Mouse (Mus musculus): ENCODE data around the gene Trim71. TPM values are rescaled to one million over a fixed set of nuclear protein-coding genes. Genes with fewer than 3 reads are reported as not detected.

Trim71 gene
- polyA plus RNA-seq (2015; fragmentation: Nextera tagmentation; extraction: Ambion mirVana), result 0.86 TPM in 2 replicates

DNA sequence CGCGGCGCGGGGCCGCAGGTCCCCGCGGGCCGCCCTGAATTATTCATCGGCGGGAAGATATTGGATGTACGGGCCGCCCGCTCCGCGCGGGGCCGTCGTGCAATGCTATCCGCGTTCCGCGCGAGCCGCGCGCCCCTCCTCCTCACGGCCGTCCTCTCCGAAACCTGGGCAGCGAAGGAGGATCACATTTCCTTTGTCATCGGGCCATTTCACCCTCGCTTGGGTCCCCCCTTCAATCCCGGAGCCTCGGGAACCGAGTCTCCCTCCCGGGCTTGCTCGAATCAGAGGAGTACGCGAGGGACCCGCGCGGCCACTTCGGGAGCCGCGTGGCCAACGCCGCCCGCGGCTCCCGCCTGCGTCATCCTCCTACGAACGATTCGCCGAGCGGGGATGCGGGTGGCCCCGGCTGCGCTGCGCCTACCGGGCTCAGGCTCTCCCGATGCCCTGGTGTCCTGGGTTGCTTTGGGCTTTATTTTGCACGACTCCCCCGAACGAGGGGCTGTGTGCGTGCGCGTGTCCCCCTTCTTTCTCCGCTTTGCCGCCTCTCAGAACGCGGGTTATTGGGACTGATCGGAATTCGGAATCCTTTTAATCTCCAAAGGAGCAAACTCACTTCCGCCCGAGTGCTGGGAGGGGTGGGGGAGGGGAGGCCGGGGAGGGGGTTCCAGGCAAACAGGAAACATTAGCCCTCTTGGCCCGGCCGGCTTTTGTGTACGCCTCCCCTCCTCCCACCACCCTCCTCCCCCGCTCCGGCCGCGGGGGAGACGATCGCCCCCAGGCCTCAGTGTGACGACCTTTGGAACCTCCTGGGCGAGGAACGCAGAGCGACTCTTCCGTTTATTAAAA lies at the start of gene Trim71:
TSS of gene Trim71 (minus strand) at position 609 of the 846 bp plus-strand sequence.
- Histone ChIP-seq H3K9ac (peak within 1 kb of the TSS; percentile 39; the same call in 1 of the 2 replicates), H3K4me2 (peak within 1 kb of the TSS; percentile 59), H3K36me3 (replicated peaks) (no peaks in the 10 kb centered on the region), H3K9me3 (replicated peaks) (no peaks in the 10 kb centered on the region), H3K27ac (replicated peaks) (peak within 1 kb of the TSS; percentile 71), H3K4me3 (replicated peaks) (peak within 1 kb of the TSS; percentile 55), H3K27me3 (peaks cover 73% of the 10 kb centered on the region), H3K4me1 (replicated peaks) (peaks cover 4% of the 10 kb centered on the region; the same call in 1 of the 2 replicates)
- ATAC-seq (ENCODE audit: insufficient read depth), result 0 out of 2 replicates have a peak, but pooled peaks have one; percentile 23
- under 1% methylated on average over 89 of the region's 91 CpGs for WGBS (ENCODE audit: insufficient replicate concordance)

DNA sequence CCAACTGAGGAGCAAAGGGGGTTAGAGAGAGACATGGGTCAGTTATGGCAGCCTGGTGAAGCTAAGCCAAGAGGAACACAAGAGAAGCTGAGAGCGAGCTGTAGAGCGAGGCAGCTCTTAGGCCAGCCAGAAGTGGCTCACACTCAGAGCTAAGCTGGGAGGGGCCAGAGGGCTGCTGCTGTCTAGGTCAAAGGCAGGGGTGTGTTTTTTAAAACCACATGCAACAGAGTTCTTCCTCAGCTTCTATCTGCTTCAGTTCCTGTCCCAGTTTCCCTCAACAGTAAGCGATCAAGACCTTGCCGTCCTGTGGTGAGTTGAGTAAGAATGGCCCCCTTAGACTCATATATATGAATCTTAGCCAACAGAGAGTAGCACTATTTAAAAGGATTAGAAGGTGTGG lies 48.9 kb upstream of the Trim71 start:
- Histone ChIP-seq H3K9me3 (replicated peaks) (no peaks in the 10 kb centered on the region), H3K4me1 (replicated peaks) (0 out of 2 replicates have a peak, but pooled peaks cover 4% of the 10 kb centered on the region), H3K36me3 (replicated peaks) (peaks cover 79% of the 10 kb centered on the region), H3K4me3 (replicated peaks) (no peak overlapping the region), H3K9ac (no peak overlapping the region), H3K27me3 (no peaks in the 10 kb centered on the region), H3K27ac (replicated peaks) (no peak overlapping the region), H3K4me2 (no peak overlapping the region)
- ATAC-seq (ENCODE audit: insufficient read depth), result no peak
- 72% methylated on average over 4 of the region's 4 CpGs for WGBS (ENCODE audit: insufficient replicate concordance)

DNA sequence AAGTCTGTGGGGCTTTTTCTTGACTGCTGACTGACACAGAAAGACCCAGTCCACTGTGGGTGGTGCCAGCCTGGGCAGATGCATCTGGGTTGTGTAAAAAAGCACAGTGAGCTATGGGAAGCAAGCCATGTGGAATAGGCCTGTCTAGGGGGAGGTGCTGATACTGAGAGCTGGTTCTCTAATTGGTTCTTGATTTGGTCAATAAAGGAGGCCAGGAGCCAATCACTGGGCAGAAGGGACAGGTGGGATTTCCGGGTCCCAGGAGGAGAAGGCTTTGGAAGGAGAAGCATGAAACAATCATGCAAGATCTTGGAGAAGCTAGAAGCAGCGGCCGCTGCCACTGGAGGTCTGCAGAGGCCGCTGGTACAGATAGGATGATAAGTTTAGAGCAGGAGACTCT lies 48.4 kb upstream of the Trim71 start:
- H3K27me3 ChIP-seq, result no peaks in the 10 kb centered on the region
- no peak overlapping the region for H3K4me3 ChIP-seq (replicated peaks)
- 74% methylated on average over 4 of the region's 4 CpGs for WGBS (ENCODE audit: insufficient replicate concordance)
- peaks cover 79% of the 10 kb centered on the region for H3K36me3 ChIP-seq (replicated peaks)
- H3K27ac ChIP-seq (replicated peaks), result no peak overlapping the region
- H3K9ac ChIP-seq, result no peak overlapping the region
- H3K4me1 ChIP-seq (replicated peaks), result 0 out of 2 replicates have a peak, but pooled peaks cover 4% of the 10 kb centered on the region
- ATAC-seq (ENCODE audit: insufficient read depth), result no peak
- H3K9me3 ChIP-seq (replicated peaks), result no peaks in the 10 kb centered on the region
- H3K4me2 ChIP-seq, result no peak overlapping the region

DNA sequence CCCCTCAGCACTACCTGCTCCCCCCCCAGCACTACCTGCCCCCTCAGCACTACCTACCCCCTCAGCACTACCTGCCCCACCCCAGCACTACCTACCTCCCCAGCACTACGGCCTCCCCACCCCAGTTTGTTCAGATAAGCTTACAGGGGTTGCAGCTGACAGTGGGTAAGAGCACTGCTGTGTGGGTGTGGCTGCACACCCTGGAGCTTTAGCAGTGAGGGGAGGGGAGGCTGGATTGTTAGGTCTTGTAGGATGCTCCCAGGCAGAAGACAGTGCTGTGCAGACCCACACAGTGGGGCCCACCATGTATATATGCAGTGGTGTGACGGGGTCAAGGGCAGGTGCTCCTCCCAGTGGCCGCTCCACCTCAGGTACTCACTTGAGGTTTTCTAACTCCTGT lies 46.1 kb upstream of the Trim71 start:
- Histone ChIP-seq H3K4me2 (no peak overlapping the region), H3K9ac (no peak overlapping the region), H3K4me3 (replicated peaks) (no peak overlapping the region), H3K27ac (replicated peaks) (no peak overlapping the region), H3K36me3 (replicated peaks) (peaks cover 81% of the 10 kb centered on the region), H3K9me3 (replicated peaks) (no peaks in the 10 kb centered on the region), H3K4me1 (replicated peaks) (0 out of 2 replicates have a peak, but pooled peaks cover 4% of the 10 kb centered on the region), H3K27me3 (no peaks in the 10 kb centered on the region)
- 59% methylated on average over 3 of the region's 3 CpGs for WGBS (ENCODE audit: insufficient replicate concordance)
- ATAC-seq (ENCODE audit: insufficient read depth), result no peak

DNA sequence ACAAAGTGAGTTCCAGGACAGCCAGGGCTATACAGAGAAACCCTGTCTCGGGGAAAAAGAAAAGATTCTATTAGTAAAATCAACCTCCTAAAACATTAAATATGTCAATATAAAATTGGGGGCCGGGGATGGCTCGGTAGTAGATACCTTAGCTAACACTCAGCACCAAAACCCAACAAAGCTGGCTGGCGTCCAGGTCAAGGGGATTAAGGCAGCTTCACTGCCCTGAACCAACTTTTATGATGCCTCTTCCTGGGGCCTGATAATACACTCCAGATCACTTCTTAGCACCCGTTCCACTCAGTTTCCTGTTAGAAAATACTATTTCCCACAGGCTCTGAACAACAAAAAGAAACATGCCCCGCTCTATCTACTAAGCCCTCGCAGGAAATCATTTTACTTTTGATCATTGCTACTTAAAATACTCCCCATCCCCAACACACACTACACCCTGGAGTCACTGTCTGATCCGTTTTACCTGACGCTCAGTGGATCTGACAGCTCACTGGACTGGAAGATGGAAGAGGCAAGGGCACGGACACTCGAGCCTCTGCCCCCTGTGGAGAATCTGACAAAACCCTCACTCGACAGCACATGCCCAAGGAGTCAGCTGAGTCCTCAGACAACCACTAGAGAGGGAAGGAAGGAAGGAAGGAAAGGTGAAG lies 39.8 kb upstream of the Trim71 start:
- no peaks in the 10 kb centered on the region for H3K9me3 ChIP-seq (replicated peaks)
- no peak overlapping the region for H3K27ac ChIP-seq (replicated peaks)
- no peak for ATAC-seq (ENCODE audit: insufficient read depth)
- 70% methylated on average over 12 of the region's 12 CpGs for WGBS (ENCODE audit: insufficient replicate concordance)
- no peaks in the 10 kb centered on the region for H3K4me1 ChIP-seq (replicated peaks)
- no peak overlapping the region for H3K4me3 ChIP-seq (replicated peaks)
- H3K9ac ChIP-seq, result no peak overlapping the region
- H3K4me2 ChIP-seq, result no peak overlapping the region
- H3K36me3 ChIP-seq (replicated peaks), result peaks cover 55% of the 10 kb centered on the region
- no peaks in the 10 kb centered on the region for H3K27me3 ChIP-seq

DNA sequence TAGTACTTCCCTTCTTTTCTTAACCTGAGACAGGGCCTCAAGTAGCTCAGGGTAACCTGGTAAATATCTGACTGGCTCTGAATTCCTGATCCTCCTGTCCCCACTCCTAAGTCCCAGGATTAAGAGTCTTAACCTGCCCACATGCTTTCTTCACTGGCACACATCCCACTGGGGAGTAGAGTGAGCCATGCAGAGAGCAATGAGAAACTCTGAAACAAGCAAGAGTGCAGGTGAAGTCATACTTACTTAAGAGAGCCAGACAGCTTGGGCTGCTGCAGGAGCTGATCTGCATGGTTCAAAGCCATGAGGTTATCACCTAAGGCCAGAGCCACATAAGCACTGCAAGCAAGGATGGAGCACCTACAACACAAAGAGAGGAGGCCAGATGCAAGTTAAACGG lies 36.9 kb upstream of the Trim71 start:
- peaks cover 62% of the 10 kb centered on the region for H3K36me3 ChIP-seq (replicated peaks)
- 54% methylated on average over 1 of the region's 1 CpGs for WGBS (ENCODE audit: insufficient replicate concordance)

DNA sequence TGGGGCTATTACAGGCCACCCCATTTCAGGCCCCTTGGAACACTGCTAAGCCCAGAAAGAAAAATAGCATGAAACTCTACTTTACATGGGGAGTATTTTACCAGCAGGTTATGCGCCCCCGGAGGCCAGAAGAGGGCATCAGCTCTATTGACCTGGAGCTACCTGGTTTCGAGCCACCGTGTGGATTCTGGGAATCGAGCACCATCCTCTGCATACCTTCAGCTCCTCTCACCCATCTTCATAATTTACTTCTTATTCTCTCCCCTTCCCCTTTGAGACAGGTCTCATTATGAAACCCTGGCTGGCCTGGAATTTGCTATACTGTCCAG lies 20.8 kb upstream of the Trim71 start:
- peak; percentile 41 for ATAC-seq (ENCODE audit: insufficient read depth)
- Histone ChIP-seq H3K4me3 (replicated peaks) (no peak overlapping the region), H3K4me1 (replicated peaks) (peaks cover 15% of the 10 kb centered on the region), H3K27me3 (no peaks in the 10 kb centered on the region), H3K27ac (replicated peaks) (peak overlapping the region; percentile 55), H3K36me3 (replicated peaks) (peaks cover 35% of the 10 kb centered on the region), H3K4me2 (peak overlapping the region; percentile 71), H3K9me3 (replicated peaks) (no peaks in the 10 kb centered on the region), H3K9ac (no peak overlapping the region)
- 58% methylated on average over 5 of the region's 5 CpGs for WGBS (ENCODE audit: insufficient replicate concordance)

More for the DNA sequence above, 36.9 kb upstream of the Trim71 start:
- ATAC-seq (ENCODE audit: insufficient read depth), result no peak
- no peaks in the 10 kb centered on the region for H3K9me3 ChIP-seq (replicated peaks)
- H3K27ac ChIP-seq (replicated peaks), result no peak overlapping the region
- no peaks in the 10 kb centered on the region for H3K27me3 ChIP-seq
- H3K9ac ChIP-seq, result no peak overlapping the region
- no peaks in the 10 kb centered on the region for H3K4me1 ChIP-seq (replicated peaks)
- no peak overlapping the region for H3K4me2 ChIP-seq
- no peak overlapping the region for H3K4me3 ChIP-seq (replicated peaks)

DNA sequence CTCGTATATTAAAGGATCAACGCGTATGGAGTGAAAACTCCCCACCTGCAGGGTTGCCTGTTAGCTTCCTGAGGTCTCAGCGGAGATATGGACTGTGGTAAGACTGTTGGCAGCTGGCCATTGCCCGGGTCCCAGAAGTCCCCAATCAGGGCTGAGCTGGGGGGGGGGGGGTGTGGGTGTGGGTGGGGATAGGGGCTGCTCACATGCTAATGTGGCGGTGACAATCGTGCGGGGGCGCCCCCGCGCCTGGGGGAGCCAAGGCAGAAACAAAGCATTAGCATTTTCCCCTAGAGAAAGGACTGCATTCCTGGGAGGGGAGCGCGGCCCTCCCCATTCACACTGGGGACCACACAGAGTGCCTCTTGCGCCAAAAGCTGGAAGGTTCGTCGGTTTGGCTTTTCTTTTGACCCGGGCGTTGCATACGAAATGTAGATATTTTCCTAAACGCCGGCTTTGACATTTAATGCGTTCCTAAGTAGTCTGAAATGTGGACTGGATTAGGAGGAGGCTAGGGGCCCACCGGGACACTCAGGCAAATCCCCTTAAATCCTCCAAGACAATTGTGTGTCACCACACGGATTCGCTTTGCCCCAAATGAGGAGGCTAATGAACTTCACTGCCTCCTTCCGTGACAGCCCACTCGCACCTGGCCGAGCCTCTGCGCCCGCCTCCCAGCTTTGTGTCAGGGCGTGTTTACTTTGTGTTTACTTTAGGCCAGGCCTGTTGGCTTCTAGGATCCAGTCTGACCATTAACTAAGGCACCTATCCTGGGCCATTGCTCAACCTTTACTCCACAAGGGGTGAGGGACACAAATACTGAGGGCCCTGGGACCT lies 20.2 kb upstream of the Trim71 start:
- peaks cover 15% of the 10 kb centered on the region for H3K4me1 ChIP-seq (replicated peaks)
- 23% methylated on average over 31 of the region's 31 CpGs for WGBS (ENCODE audit: insufficient replicate concordance)
- peak; percentile 79 for ATAC-seq (ENCODE audit: insufficient read depth)
- H3K4me2 ChIP-seq, result peak overlapping the region; percentile 71
- H3K36me3 ChIP-seq (replicated peaks), result peaks cover 29% of the 10 kb centered on the region
- peak overlapping the region; percentile 46 for H3K4me3 ChIP-seq (replicated peaks)
- no peaks in the 10 kb centered on the region for H3K27me3 ChIP-seq
- H3K27ac ChIP-seq (replicated peaks), result peak overlapping the region; percentile 74
- H3K9me3 ChIP-seq (replicated peaks), result no peaks in the 10 kb centered on the region
- H3K9ac ChIP-seq, result no peak overlapping the region

DNA sequence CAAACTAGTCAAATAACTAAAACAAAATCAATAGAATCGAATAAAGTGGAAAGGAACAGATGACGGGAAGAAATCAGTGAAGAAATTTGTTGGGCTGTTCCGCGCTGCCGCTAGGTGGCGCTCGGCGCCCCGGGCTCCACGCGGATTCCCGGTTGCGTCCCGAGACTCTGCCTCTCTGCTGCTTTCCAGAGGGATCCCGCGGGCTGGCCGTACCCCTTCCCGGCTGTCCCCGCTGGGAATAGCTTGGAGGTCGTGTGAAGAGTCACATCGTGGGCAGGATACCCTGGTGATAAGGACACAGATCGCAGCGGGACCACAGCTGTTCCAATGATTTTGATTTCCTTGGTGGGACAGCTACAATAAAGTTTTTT lies 19.6 kb upstream of the Trim71 start:
- Histone ChIP-seq H3K4me1 (replicated peaks) (peaks cover 17% of the 10 kb centered on the region), H3K9ac (no peak overlapping the region), H3K4me3 (replicated peaks) (peak overlapping the region; percentile 46), H3K36me3 (replicated peaks) (peaks cover 23% of the 10 kb centered on the region; the same call in 1 of the 2 replicates), H3K27ac (replicated peaks) (peak overlapping the region; percentile 74), H3K4me2 (peak overlapping the region; percentile 71), H3K27me3 (no peaks in the 10 kb centered on the region), H3K9me3 (replicated peaks) (no peaks in the 10 kb centered on the region)
- ATAC-seq (ENCODE audit: insufficient read depth), result no peak
- under 1% methylated on average over 23 of the region's 23 CpGs for WGBS (ENCODE audit: insufficient replicate concordance)

DNA sequence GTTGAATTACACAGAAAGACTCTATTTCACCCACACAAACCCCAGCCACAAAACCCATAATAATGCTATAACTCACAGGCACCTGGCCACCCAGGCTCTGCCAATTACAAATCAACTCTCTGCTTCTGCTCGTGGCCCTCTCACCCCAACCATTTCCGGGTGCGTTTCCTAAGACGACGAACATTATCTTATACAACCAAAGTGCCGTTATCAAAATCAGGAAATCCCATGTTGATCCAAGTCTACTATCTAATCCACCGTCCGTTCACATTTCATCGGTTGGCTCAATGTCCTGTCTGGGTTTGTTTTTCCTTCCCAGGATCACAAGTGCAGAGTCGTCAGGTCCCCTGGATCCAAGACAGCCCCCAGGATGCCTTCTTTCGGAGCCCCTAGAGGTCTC lies 14.5 kb upstream of the Trim71 start:
- Histone ChIP-seq H3K4me2 (no peak overlapping the region), H3K9ac (no peak overlapping the region), H3K4me3 (replicated peaks) (no peak overlapping the region), H3K27me3 (no peaks in the 10 kb centered on the region), H3K27ac (replicated peaks) (no peak overlapping the region), H3K9me3 (replicated peaks) (no peaks in the 10 kb centered on the region), H3K36me3 (replicated peaks) (no peaks in the 10 kb centered on the region), H3K4me1 (replicated peaks) (peaks cover 13% of the 10 kb centered on the region)
- 11% methylated on average over 11 of the region's 11 CpGs for WGBS (ENCODE audit: insufficient replicate concordance)
- ATAC-seq (ENCODE audit: insufficient read depth), result 0 out of 2 replicates have a peak, but pooled peaks have one; percentile 31

DNA sequence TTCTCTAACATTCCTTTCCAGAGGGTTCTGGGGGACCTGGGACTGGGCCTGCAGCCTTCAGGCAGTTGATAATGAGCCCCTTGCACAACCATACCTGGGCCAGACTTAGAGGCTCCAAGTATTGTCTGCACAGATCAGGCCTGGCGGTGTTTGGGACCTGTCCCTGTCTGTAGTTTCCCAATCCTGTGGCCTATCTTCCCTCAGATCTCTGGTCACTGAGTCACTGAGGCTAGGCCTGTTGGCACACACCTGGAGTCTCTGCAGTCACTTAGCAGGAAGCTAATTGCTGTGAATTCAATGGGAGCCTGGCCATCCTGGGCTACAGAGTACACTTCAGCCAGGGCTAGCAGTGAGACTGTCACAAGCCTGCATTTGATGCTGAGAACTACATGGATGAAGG lies 11.8 kb upstream of the Trim71 start:
- H3K4me3 ChIP-seq (replicated peaks), result no peak overlapping the region
- no peak overlapping the region for H3K27ac ChIP-seq (replicated peaks)
- H3K9ac ChIP-seq, result no peak overlapping the region
- ATAC-seq (ENCODE audit: insufficient read depth), result no peak
- H3K4me1 ChIP-seq (replicated peaks), result peaks cover 8% of the 10 kb centered on the region
- WGBS (ENCODE audit: insufficient replicate concordance), result 50% methylated on average over 1 of the region's 1 CpGs
- H3K36me3 ChIP-seq (replicated peaks), result no peaks in the 10 kb centered on the region
- H3K4me2 ChIP-seq, result no peak overlapping the region
- no peaks in the 10 kb centered on the region for H3K9me3 ChIP-seq (replicated peaks)
- H3K27me3 ChIP-seq, result no peaks in the 10 kb centered on the region

Measured in liver, embryonic 15.5 days (tissue).